Mouse (Mus musculus): ENCODE data around the gene BC049352. TPM values are rescaled to one million over a fixed set of nuclear protein-coding genes. Genes with fewer than 3 reads are reported as not detected.

The BC049352 gene
- total and polyA plus RNA-seq, 3 experiments: not detected

- H3K9ac ChIP-seq (ENCODE audit: control insufficient read depth, low read depth, low read length, poor library complexity, severe bottlenecking): no peak overlapping the region
- H3K27me3 ChIP-seq (ENCODE audit: control insufficient read depth in 1 of 2, insufficient read depth in 2 of 2, low read length in 2 of 2): peaks cover 16 to 18% of the 10 kb centered on the region in 2 experiments
- no peaks in the 10 kb centered on the region for H3K36me3 ChIP-seq (ENCODE audit: control insufficient read depth in 1 of 2, insufficient read depth in 2 of 2, low read length in 2 of 2)
- DNase-seq (ENCODE audit: low read depth, low spot score): no peak
- no peaks in the 10 kb centered on the region for H3K4me1 ChIP-seq (ENCODE audit: control insufficient read depth in 1 of 2, insufficient read depth in 2 of 2, low read length in 2 of 2)
- H3K27ac ChIP-seq (ENCODE audit: control insufficient read depth, low read depth, low read length): no peak overlapping the region
- H3K9me3 ChIP-seq (replicated peaks; ENCODE audit: insufficient read depth, low read length): no peaks in the 10 kb centered on the region
- no peaks in the 10 kb centered on the region for H3K79me2 ChIP-seq (ENCODE audit: control insufficient read depth, insufficient read depth, low read length, poor library complexity)
- H3K4me3 ChIP-seq (ENCODE audit: control insufficient read depth in 1 of 2, insufficient read depth in 1 of 2, low read depth in 2 of 2, low read length in 2 of 2): no peak overlapping the region
- TF ChIP-seq MEF2A (IDR thresholded peaks at IDR 0.05; ENCODE audit: extremely low read depth, insufficient replicate concordance, low read depth, low read length, poor library complexity, severe bottlenecking): no peak
- TF ChIP-seq TBP (IDR thresholded peaks at IDR 0.05; ENCODE audit: low read depth, low read length): no peak
- no peak for TF ChIP-seq NRF1 (IDR thresholded peaks at IDR 0.05; ENCODE audit: insufficient read depth, low read depth, low read length, poor library complexity, severe bottlenecking)
- no peak for TF ChIP-seq CHD1 (IDR thresholded peaks at IDR 0.05; ENCODE audit: low read depth, low read length)
- TF ChIP-seq POLR2A (IDR thresholded peaks at IDR 0.05; ENCODE audit: control insufficient read depth in 1 of 2, insufficient read depth in 1 of 2, low read depth in 1 of 2, low read length in 2 of 2, poor library complexity in 1 of 2): no peak
- no peak for TF ChIP-seq ZC3H11A (IDR thresholded peaks at IDR 0.05; ENCODE audit: low read depth, low read length)
- no peak for TF ChIP-seq E2F4 (IDR thresholded peaks at IDR 0.05; ENCODE audit: borderline replicate concordance, low read depth, low read length)
- TF ChIP-seq MAFK (IDR thresholded peaks at IDR 0.05; ENCODE audit: borderline replicate concordance, low read depth, low read length): no peak
- no peak for TF ChIP-seq CHD2 (IDR thresholded peaks at IDR 0.05; ENCODE audit: low read length)
- no peak for TF ChIP-seq ETS1 (IDR thresholded peaks at IDR 0.05; ENCODE audit: low read depth, low read length)
- no peak for TF ChIP-seq KAT2A (conservative IDR thresholded peaks at IDR 0.05; ENCODE audit: low read depth, low read length)
- no peak for TF ChIP-seq USF1 (IDR thresholded peaks at IDR 0.05; ENCODE audit: low read depth, low read length)
Measured at GRCm38 (mm10) chr9:45196125-45196830, 14.5 kb downstream of the BC049352 start.

- H3K27ac ChIP-seq (ENCODE audit: control insufficient read depth, low read depth, low read length): no peak overlapping the region
- H3K36me3 ChIP-seq (ENCODE audit: control insufficient read depth in 1 of 2, insufficient read depth in 2 of 2, low read length in 2 of 2): no peaks in the 10 kb centered on the region
- no peak for TF ChIP-seq CTCF (IDR thresholded peaks at IDR 0.05 in 2 of 3, conservative IDR thresholded peaks at IDR 0.05 in 1 of 3; ENCODE audit: control insufficient read depth in 1 of 3, insufficient read depth in 1 of 3, low read depth in 2 of 3, low read length in 3 of 3, poor library complexity in 1 of 3, severe bottlenecking in 1 of 3)
- H3K4me1 ChIP-seq (ENCODE audit: control insufficient read depth in 1 of 2, insufficient read depth in 2 of 2, low read length in 2 of 2): no peaks in the 10 kb centered on the region
- DNase-seq (ENCODE audit: low read depth, low spot score): no peak
- peaks cover 13 to 14% of the 10 kb centered on the region in 2 experiments for H3K27me3 ChIP-seq (ENCODE audit: control insufficient read depth in 1 of 2, insufficient read depth in 2 of 2, low read length in 2 of 2)
- H3K79me2 ChIP-seq (ENCODE audit: control insufficient read depth, insufficient read depth, low read length, poor library complexity): no peaks in the 10 kb centered on the region
- H3K9me3 ChIP-seq (replicated peaks; ENCODE audit: insufficient read depth, low read length): no peaks in the 10 kb centered on the region
- H3K4me3 ChIP-seq (ENCODE audit: control insufficient read depth in 1 of 2, insufficient read depth in 1 of 2, low read depth in 2 of 2, low read length in 2 of 2): no peak overlapping the region
- H3K9ac ChIP-seq (ENCODE audit: control insufficient read depth, low read depth, low read length, poor library complexity, severe bottlenecking): no peak overlapping the region
Measured at GRCm38 (mm10) chr9:45197549-45197948, 15.7 kb downstream of the BC049352 start.
